Mouse (Mus musculus) cerebellum, adult 2 months (tissue): ENCODE measurements at regions not wholly inside any gene's neighbourhood (a gene's known extent, or its start where the extent isn't known, plus 50 kb on each side); places are given as distances from the start of the nearest gene placed in this dataset.

Experiments
- CTCF ChIP-seq: fragments of 200-500 bp; IDR thresholded peaks from 2 replicates; pipeline ENCODE4 v1.5.1; 2011; ENCODE audit warnings: low read depth, mild to moderate bottlenecking, control low read depth, low read length, moderate library complexity, borderline replicate concordance; ENCODE audit not compliant: insufficient read depth
- POLR2A ChIP-seq: fragments of 200-500 bp; IDR thresholded peaks from 2 replicates; pipeline ENCODE4 v1.6.1; 2011; ENCODE audit warnings: low read length, control low read depth, borderline replicate concordance; ENCODE audit not compliant: insufficient read depth

GRCm38 (mm10) chr5:24264151-24264550 is 87.3 kb downstream of the Kcnh2 start:
- no peak for TF ChIP-seq CTCF
- TF ChIP-seq POLR2A, result no peak
